Mouse (Mus musculus): Measurements from ENCODE around the gene Slc2a3.
"Not testable (repeated sequence)": the region's sequence is repeated elsewhere in the genome, so short reads cannot be mapped to it uniquely, and the experiment has no call there.

The Slc2a3 gene

GRCm38 (mm10) chr6:122810022-122810614, 8.7 kb upstream of the Slc2a3 start:
- no peak for DNase-seq (ENCODE audit: low spot score in 2 of 2)

GRCm38 (mm10) chr6:122804418-122804817, 3.0 kb upstream of the Slc2a3 start:
- peak; percentile 89 to 92 for DNase-seq (ENCODE audit: low spot score in 2 of 2)

GRCm38 (mm10) chr6:122801801-122802514, 518 bp upstream of the Slc2a3 start:
- peak; percentile 57 to 63 for DNase-seq (ENCODE audit: low spot score in 2 of 2)

- peak; percentile 59 to 69 for DNase-seq (ENCODE audit: low spot score in 2 of 2)
Observed at GRCm38 (mm10) chr6:122800640-122801300, 670 bp downstream of the Slc2a3 start.

- DNase-seq (ENCODE audit: low spot score in 2 of 2): peak in 1 of 2 experiments; percentile 16
Observed at GRCm38 (mm10) chr6:122795254-122795935, 6.0 kb downstream of the Slc2a3 start.

- DNase-seq (ENCODE audit: low spot score in 2 of 2): peak; percentile 90
Observed at GRCm38 (mm10) chr6:122786275-122786674, 15.2 kb downstream of the Slc2a3 start.

GRCm38 (mm10) chr6:122784866-122785265, 16.6 kb downstream of the Slc2a3 start:
- DNase-seq (ENCODE audit: low spot score in 2 of 2): no peak

- DNase-seq (ENCODE audit: low spot score in 2 of 2): no peak
Observed at GRCm38 (mm10) chr6:122782164-122782563, 19.3 kb downstream of the Slc2a3 start.

GRCm38 (mm10) chr6:122781167-122781566, 20.3 kb downstream of the Slc2a3 start:
- DNase-seq (ENCODE audit: low spot score in 2 of 2): no peak

- no peak for DNase-seq (ENCODE audit: low spot score in 2 of 2)
Observed at GRCm38 (mm10) chr6:122779916-122780315, 21.5 kb downstream of the Slc2a3 start.

- no peak for DNase-seq (ENCODE audit: low spot score in 2 of 2)
Observed at GRCm38 (mm10) chr6:122776040-122776439, 25.4 kb downstream of the Slc2a3 start.

- DNase-seq (ENCODE audit: low spot score in 2 of 2): no peak
Observed at GRCm38 (mm10) chr6:122774345-122774744, 27.1 kb downstream of the Slc2a3 start.

- no peak for DNase-seq (ENCODE audit: low spot score in 2 of 2)
Observed at GRCm38 (mm10) chr6:122772701-122773100, 28.7 kb downstream of the Slc2a3 start.

- no peak for DNase-seq (ENCODE audit: low spot score in 2 of 2)
Observed at GRCm38 (mm10) chr6:122770760-122771315, 30.6 kb downstream of the Slc2a3 start.

GRCm38 (mm10) chr6:122769771-122770759, 31.4 kb downstream of the Slc2a3 start:
- DNase-seq (ENCODE audit: low spot score in 2 of 2): peak in 1 of 2 experiments; percentile 45

GRCm38 (mm10) chr6:122768256-122768655, 33.2 kb downstream of the Slc2a3 start:
- DNase-seq (ENCODE audit: low spot score in 2 of 2): no peak

- not testable (repeated sequence) for DNase-seq (ENCODE audit: low spot score in 2 of 2)
Observed at GRCm38 (mm10) chr6:122767012-122767411, 34.4 kb downstream of the Slc2a3 start.

GRCm38 (mm10) chr6:122766145-122766968, 35.1 kb downstream of the Slc2a3 start:
- DNase-seq (ENCODE audit: low spot score in 2 of 2): no peak

GRCm38 (mm10) chr6:122765298-122765956, 36.0 kb downstream of the Slc2a3 start:
- DNase-seq (ENCODE audit: low spot score in 2 of 2): no peak
